Mouse (Mus musculus): Measurements from ENCODE around the gene Ubald2. TPM values are rescaled to one million over a fixed set of nuclear protein-coding genes. Genes with fewer than 3 reads are reported as not detected.
"Not testable (repeated sequence)": the region's sequence is repeated elsewhere in the genome, so short reads cannot be mapped to it uniquely, and the experiment has no call there.

Gene Ubald2
- polyA plus RNA-seq, 1 experiment: 443 TPM

GRCm38 (mm10) chr11:116463338-116463737 lies 29.4 kb downstream of the Ubald2 start:
- H3K27me3 ChIP-seq (ENCODE audit: control insufficient read depth, insufficient read depth, low read length, poor library complexity, severe bottlenecking): no peaks in the 10 kb centered on the region
- TF ChIP-seq POLR2A (IDR thresholded peaks at IDR 0.05; ENCODE audit: insufficient read depth, low read length): no peak
- no peak for TF ChIP-seq CTCF (IDR thresholded peaks at IDR 0.05; ENCODE audit: low read depth, low read length)
- no peak for TF ChIP-seq EP300 (IDR thresholded peaks at IDR 0.05; ENCODE audit: insufficient read depth, low read depth, low read length)
- no peak overlapping the region for H3K27ac ChIP-seq (ENCODE audit: insufficient read depth, low read length)
- H3K9ac ChIP-seq (ENCODE audit: low read depth, poor library complexity, severe bottlenecking): no peak overlapping the region
- H3K4me1 ChIP-seq (ENCODE audit: control insufficient read depth, insufficient read depth, low read length): no peaks in the 10 kb centered on the region
- H3K9me3 ChIP-seq (replicated peaks; ENCODE audit: control insufficient read depth, insufficient read depth, low read length, poor library complexity, severe bottlenecking): no peaks in the 10 kb centered on the region
- H3K36me3 ChIP-seq (ENCODE audit: control insufficient read depth, insufficient read depth, low read length, poor library complexity, severe bottlenecking): no peaks in the 10 kb centered on the region
- H3K4me3 ChIP-seq (ENCODE audit: low read depth, low read length): no peak overlapping the region

- Histone ChIP-seq H3K27ac (ENCODE audit: insufficient read depth, low read length) (no peak overlapping the region), H3K9me3 (replicated peaks; ENCODE audit: control insufficient read depth, insufficient read depth, low read length, poor library complexity, severe bottlenecking) (no peaks in the 10 kb centered on the region), H3K9ac (ENCODE audit: low read depth, poor library complexity, severe bottlenecking) (no peak overlapping the region), H3K27me3 (ENCODE audit: control insufficient read depth, insufficient read depth, low read length, poor library complexity, severe bottlenecking) (no peaks in the 10 kb centered on the region), H3K4me1 (ENCODE audit: control insufficient read depth, insufficient read depth, low read length) (no peaks in the 10 kb centered on the region), H3K36me3 (ENCODE audit: control insufficient read depth, insufficient read depth, low read length, poor library complexity, severe bottlenecking) (no peaks in the 10 kb centered on the region), H3K4me3 (ENCODE audit: low read depth, low read length) (no peak overlapping the region)
- TF ChIP-seq POLR2A (IDR thresholded peaks at IDR 0.05; ENCODE audit: insufficient read depth, low read length): no peak
- peak; percentile 78 for TF ChIP-seq CTCF (IDR thresholded peaks at IDR 0.05; ENCODE audit: low read depth, low read length)
- TF ChIP-seq EP300 (IDR thresholded peaks at IDR 0.05; ENCODE audit: insufficient read depth, low read depth, low read length): no peak
These were observed 29.9 kb downstream of the Ubald2 start for GRCm38 (mm10) chr11:116463833-116464232.

- Histone ChIP-seq H3K4me3 (ENCODE audit: low read depth, low read length) (no peak within 1 kb of the TSS), H3K9me3 (replicated peaks; ENCODE audit: control insufficient read depth, insufficient read depth, low read length, poor library complexity, severe bottlenecking) (no peaks in the 10 kb centered on the region), H3K4me1 (ENCODE audit: control insufficient read depth, insufficient read depth, low read length) (no peaks in the 10 kb centered on the region), H3K9ac (ENCODE audit: low read depth, poor library complexity, severe bottlenecking) (no peak within 1 kb of the TSS), H3K27ac (ENCODE audit: insufficient read depth, low read length) (no peak within 1 kb of the TSS), H3K27me3 (ENCODE audit: control insufficient read depth, insufficient read depth, low read length, poor library complexity, severe bottlenecking) (no peaks in the 10 kb centered on the region), H3K36me3 (ENCODE audit: control insufficient read depth, insufficient read depth, low read length, poor library complexity, severe bottlenecking) (peaks cover 5% of the 10 kb centered on the region; the same call in 1 of the 2 replicates)
- no peak for TF ChIP-seq EP300 (IDR thresholded peaks at IDR 0.05; ENCODE audit: insufficient read depth, low read depth, low read length)
- TF ChIP-seq CTCF (IDR thresholded peaks at IDR 0.05; ENCODE audit: low read depth, low read length): no peak
- TF ChIP-seq POLR2A (IDR thresholded peaks at IDR 0.05; ENCODE audit: insufficient read depth, low read length): no peak
These were observed 32.2 kb downstream of the Ubald2 start, which contains the start of gene Qrich2 for GRCm38 (mm10) chr11:116466141-116466540. Qrich2 (minus strand) TSS chr11:116466241.

- H3K4me1 ChIP-seq (ENCODE audit: control insufficient read depth, insufficient read depth, low read length); H3K9ac ChIP-seq (ENCODE audit: low read depth, poor library complexity, severe bottlenecking); H3K27ac ChIP-seq (ENCODE audit: insufficient read depth, low read length); H3K9me3 ChIP-seq (replicated peaks; ENCODE audit: control insufficient read depth, insufficient read depth, low read length, poor library complexity, severe bottlenecking); H3K4me3 ChIP-seq (ENCODE audit: low read depth, low read length); H3K27me3 ChIP-seq (ENCODE audit: control insufficient read depth, insufficient read depth, low read length, poor library complexity, severe bottlenecking): not testable (repeated sequence)
- peaks cover 19% of the 10 kb centered on the region for H3K36me3 ChIP-seq (ENCODE audit: control insufficient read depth, insufficient read depth, low read length, poor library complexity, severe bottlenecking)
These were observed 34.4 kb downstream of the Ubald2 start for GRCm38 (mm10) chr11:116468338-116468737.

- no peak overlapping the region for H3K9ac ChIP-seq (ENCODE audit: low read depth, poor library complexity, severe bottlenecking)
- peaks cover 31% of the 10 kb centered on the region for H3K36me3 ChIP-seq (ENCODE audit: control insufficient read depth, insufficient read depth, low read length, poor library complexity, severe bottlenecking)
- TF ChIP-seq EP300 (IDR thresholded peaks at IDR 0.05; ENCODE audit: insufficient read depth, low read depth, low read length) (no peak), CTCF (IDR thresholded peaks at IDR 0.05; ENCODE audit: low read depth, low read length) (no peak), POLR2A (IDR thresholded peaks at IDR 0.05; ENCODE audit: insufficient read depth, low read length) (no peak)
These were observed 36.4 kb downstream of the Ubald2 start for GRCm38 (mm10) chr11:116470249-116470648.

GRCm38 (mm10) chr11:116470896-116471295 lies 37.0 kb downstream of the Ubald2 start:
- H3K27me3 ChIP-seq (ENCODE audit: control insufficient read depth, insufficient read depth, low read length, poor library complexity, severe bottlenecking): no peaks in the 10 kb centered on the region
- no peak overlapping the region for H3K27ac ChIP-seq (ENCODE audit: insufficient read depth, low read length)
- H3K4me1 ChIP-seq (ENCODE audit: control insufficient read depth, insufficient read depth, low read length): no peaks in the 10 kb centered on the region
- H3K36me3 ChIP-seq (ENCODE audit: control insufficient read depth, insufficient read depth, low read length, poor library complexity, severe bottlenecking): peaks cover 37% of the 10 kb centered on the region
- no peaks in the 10 kb centered on the region for H3K9me3 ChIP-seq (replicated peaks; ENCODE audit: control insufficient read depth, insufficient read depth, low read length, poor library complexity, severe bottlenecking)
- H3K4me3 ChIP-seq (ENCODE audit: low read depth, low read length): no peak overlapping the region
- no peak for TF ChIP-seq POLR2A (IDR thresholded peaks at IDR 0.05; ENCODE audit: insufficient read depth, low read length)
- no peak for TF ChIP-seq EP300 (IDR thresholded peaks at IDR 0.05; ENCODE audit: insufficient read depth, low read depth, low read length)
- TF ChIP-seq CTCF (IDR thresholded peaks at IDR 0.05; ENCODE audit: low read depth, low read length): no peak
- no peak overlapping the region for H3K9ac ChIP-seq (ENCODE audit: low read depth, poor library complexity, severe bottlenecking)

More at GRCm38 (mm10) chr11:116470249-116470648, 36.4 kb downstream of the Ubald2 start:
- no peak overlapping the region for H3K4me3 ChIP-seq (ENCODE audit: low read depth, low read length)
- no peaks in the 10 kb centered on the region for H3K27me3 ChIP-seq (ENCODE audit: control insufficient read depth, insufficient read depth, low read length, poor library complexity, severe bottlenecking)
- no peaks in the 10 kb centered on the region for H3K9me3 ChIP-seq (replicated peaks; ENCODE audit: control insufficient read depth, insufficient read depth, low read length, poor library complexity, severe bottlenecking)
- no peak overlapping the region for H3K27ac ChIP-seq (ENCODE audit: insufficient read depth, low read length)
- no peaks in the 10 kb centered on the region for H3K4me1 ChIP-seq (ENCODE audit: control insufficient read depth, insufficient read depth, low read length)
